Mouse (Mus musculus): Measurements from ENCODE around the gene Apc2.
"Not testable (repeated sequence)": the region's sequence is repeated elsewhere in the genome, so short reads cannot be mapped to it uniquely, and the experiment has no call there.

Apc2 gene

GRCm38 (mm10) chr10:80342749-80343424 is 47.1 kb downstream of the Apc2 start:
- peak; percentile 79 for DNase-seq (ENCODE audit: low read depth, low spot score)

GRCm38 (mm10) chr10:80343425-80343895 is 47.7 kb downstream of the Apc2 start:
- no peak for DNase-seq (ENCODE audit: low read depth, low spot score)

- peak; percentile 69 for DNase-seq (ENCODE audit: low read depth, low spot score)
Measured at GRCm38 (mm10) chr10:80344131-80344661, 48.4 kb downstream of the Apc2 start.

GRCm38 (mm10) chr10:80345122-80345521 is 49.3 kb downstream of the Apc2 start:
- no peak for DNase-seq (ENCODE audit: low read depth, low spot score)

- not testable (repeated sequence) for DNase-seq (ENCODE audit: low read depth, low spot score)
Measured at GRCm38 (mm10) chr10:80345929-80346328, 50.2 kb downstream of the Apc2 start.

- no peak for DNase-seq (ENCODE audit: low read depth, low spot score)
Measured at GRCm38 (mm10) chr10:80347514-80347967, 51.8 kb downstream of the Apc2 start.

GRCm38 (mm10) chr10:80348244-80348781 is 52.5 kb downstream of the Apc2 start, which contains the start of gene Adamtsl5:
Adamtsl5 (minus strand) TSS chr10:80348412.
- DNase-seq (ENCODE audit: low read depth, low spot score): peak; percentile 46

GRCm38 (mm10) chr10:80348981-80349380 is 53.2 kb downstream of the Apc2 start:
- DNase-seq (ENCODE audit: low read depth, low spot score): no peak

GRCm38 (mm10) chr10:80350292-80350691 is 54.5 kb downstream of the Apc2 start:
- DNase-seq (ENCODE audit: low read depth, low spot score): peak; percentile 85

- no peak for DNase-seq (ENCODE audit: low read depth, low spot score)
Measured at GRCm38 (mm10) chr10:80351896-80352295, 56.1 kb downstream of the Apc2 start.

GRCm38 (mm10) chr10:80352727-80353126 is 57.0 kb downstream of the Apc2 start:
- no peak for DNase-seq (ENCODE audit: low read depth, low spot score)

GRCm38 (mm10) chr10:80355431-80355830 is 59.7 kb downstream of the Apc2 start:
- peak; percentile 91 for DNase-seq (ENCODE audit: low read depth, low spot score)

GRCm38 (mm10) chr10:80356001-80356682 is 60.4 kb downstream of the Apc2 start, which contains the start of gene Plk5:
Plk5 (plus strand) TSS chr10:80356459.
- DNase-seq (ENCODE audit: low read depth, low spot score): peak; percentile 80

- peak; percentile 44 for DNase-seq (ENCODE audit: low read depth, low spot score)
Measured at GRCm38 (mm10) chr10:80356737-80357136, 61.0 kb downstream of the Apc2 start.

- DNase-seq (ENCODE audit: low read depth, low spot score): peak; percentile 69
Measured at GRCm38 (mm10) chr10:80357336-80357735, 61.6 kb downstream of the Apc2 start.

GRCm38 (mm10) chr10:80357994-80358639 is 62.3 kb downstream of the Apc2 start:
- DNase-seq (ENCODE audit: low read depth, low spot score): peak; percentile 80

GRCm38 (mm10) chr10:80363734-80364133 is 68.0 kb downstream of the Apc2 start:
- no peak for DNase-seq (ENCODE audit: low read depth, low spot score)

- DNase-seq (ENCODE audit: low read depth, low spot score): no peak
Measured at GRCm38 (mm10) chr10:80365736-80366135, 70.0 kb downstream of the Apc2 start.
